Mouse (Mus musculus) spleen, adult 12 weeks (tissue): ENCODE measurements around the gene Prox1.

Source experiments
- DNase-seq: peaks from one replicate; pipeline ENCODE4 v3.0.0; 2022; ENCODE audit warnings: low spot score

Prox1 gene

DNA sequence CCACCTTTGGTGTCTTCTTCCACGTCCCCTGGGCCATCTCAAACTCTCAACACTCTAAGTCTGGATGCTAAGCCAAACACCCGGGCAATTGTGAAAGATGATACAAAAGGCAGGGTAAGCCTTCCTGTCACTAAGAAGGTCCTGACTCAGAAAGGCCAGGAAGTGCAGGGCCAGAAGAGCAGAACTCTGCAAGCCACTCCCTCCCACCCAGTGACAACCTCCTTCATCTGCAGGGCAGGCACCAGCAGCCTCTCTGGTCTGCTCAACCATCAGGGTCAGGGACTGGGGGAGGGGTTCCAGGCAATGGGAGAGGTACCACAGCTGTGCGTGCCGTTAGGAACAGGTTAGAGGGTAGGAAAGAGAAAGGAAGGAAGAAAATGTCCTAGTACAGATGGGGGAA is 27.9 kb downstream of the Prox1 start:
- no peak for DNase-seq

DNA sequence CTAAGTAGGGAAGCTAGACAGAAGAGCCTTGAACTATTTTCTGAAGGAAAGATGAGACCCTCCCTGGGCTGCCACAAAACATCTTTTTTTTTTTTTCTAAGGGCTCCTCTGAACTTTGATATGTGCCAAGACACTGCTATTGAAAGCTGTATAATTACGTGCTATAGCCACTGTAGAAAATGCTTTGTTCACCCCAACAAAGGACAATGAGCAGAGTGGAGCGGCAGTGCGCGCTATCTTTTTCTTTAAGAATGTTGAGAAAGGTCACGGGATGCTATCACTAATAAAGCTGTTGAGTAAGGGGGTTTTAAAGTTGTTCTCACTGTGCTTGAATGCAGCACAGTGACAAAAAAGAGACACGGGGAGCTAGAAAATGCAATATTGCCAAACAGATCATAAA is 30.0 kb downstream of the Prox1 start:
- no peak for DNase-seq

DNA sequence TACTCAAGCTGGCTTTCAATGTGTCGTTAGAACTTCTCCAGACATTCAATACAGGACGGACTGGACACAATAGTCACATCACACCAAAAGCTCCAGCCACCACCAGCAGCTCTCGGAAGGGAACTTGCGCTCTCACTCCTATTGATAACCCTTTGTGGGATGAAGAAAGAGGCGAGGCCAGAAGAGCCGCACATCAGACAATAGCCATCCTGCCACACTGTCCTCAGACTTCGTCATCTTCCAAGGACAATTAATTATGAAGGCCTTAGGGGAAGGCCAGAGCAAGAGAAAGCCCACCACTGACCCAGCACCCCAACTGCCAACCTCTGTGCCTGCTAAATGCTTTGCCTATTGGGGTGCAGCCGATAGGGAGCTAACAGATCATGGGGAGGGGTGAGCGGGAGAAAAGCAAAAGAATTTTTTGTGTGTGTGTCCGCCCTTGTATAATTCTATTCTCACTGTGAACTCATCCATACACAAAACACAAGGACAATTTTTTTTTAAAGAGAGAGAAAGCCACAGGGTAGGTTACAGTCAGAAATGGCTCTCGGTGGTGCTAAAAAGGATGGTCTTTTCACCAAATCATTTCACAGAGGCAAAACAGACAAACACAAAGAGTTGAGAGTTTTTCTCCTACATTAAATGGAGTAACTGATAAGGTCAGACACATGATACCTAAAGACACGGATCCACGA is 30.7 kb downstream of the Prox1 start:
- DNase-seq = no peak

DNA sequence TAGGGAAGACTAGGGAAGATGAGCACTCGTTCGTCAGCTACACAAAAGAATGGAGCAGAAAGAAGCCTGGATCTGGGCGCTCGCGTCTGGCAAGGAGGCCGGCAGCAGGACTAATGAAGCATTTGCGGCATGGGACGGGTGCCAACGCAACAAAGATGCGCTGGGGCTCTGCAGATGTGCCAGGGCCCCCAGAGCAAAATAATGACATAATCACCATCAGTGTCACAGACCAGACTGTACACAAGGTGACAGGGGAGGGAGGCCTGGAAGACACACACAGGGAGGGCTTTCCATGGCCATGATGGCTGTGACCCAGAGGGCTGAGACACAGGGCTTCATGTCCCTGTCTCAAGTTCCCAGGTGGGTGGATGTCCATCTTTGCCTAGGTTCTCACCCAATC is 32.6 kb downstream of the Prox1 start:
- DNase-seq = no peak

DNA sequence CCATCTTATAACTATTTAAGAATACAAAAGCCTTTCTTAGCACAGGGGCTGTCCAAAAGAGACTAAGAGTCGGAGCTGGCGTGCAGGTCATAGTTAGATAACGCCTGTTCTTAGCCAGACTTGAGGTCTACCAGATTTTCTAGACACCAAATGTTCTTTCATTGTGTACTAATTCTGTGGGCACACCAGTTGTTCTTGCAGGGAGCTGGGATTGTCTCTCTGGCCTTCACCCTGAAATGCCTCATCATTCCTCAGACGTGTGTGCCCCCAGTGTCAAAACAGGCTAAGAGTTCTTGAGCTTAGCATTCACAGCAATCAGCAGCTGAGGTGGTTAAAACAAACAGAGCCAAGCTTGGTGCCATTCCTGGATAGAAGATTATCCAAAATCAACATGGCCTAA is 37.6 kb downstream of the Prox1 start:
- DNase-seq = no peak

DNA sequence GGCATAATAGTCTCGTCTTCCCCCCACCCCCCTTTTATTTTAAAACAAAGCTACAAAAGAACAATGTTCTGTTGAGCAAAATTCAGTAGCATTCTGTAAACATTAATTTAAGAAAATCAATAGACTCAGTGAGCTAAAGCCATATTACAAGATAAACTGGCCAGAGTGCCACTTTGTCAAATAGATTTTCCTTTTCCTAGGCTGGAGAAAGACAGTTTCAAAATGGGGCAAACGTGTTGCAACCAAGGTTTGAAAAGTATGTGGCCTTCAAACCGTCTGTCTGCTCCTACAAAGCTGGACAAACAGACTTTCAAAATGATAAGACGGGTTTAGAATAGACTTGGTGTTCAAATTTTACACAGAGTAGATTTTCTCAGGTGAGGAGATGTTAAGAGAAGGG is 39.6 kb downstream of the Prox1 start:
- no peak for DNase-seq

DNA sequence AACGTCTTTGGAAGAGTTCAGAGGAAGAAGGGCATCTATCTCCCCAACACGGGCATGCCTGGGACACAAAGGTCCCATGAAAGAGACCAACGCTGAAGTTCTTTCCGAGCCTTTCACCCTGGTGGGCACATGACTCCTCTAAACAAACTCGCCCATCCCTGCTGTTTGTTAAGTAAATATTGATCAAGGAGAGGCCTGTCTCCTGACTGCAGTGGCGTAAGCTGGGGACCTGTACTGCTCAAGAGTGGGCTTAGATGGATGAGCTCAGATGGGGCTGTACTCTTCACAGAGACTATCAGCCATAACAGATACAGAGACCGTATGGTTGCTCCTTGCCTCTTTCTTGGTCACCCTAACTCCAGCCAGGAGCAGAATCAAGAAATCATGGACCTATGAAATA is 41.0 kb downstream of the Prox1 start:
- no peak for DNase-seq

DNA sequence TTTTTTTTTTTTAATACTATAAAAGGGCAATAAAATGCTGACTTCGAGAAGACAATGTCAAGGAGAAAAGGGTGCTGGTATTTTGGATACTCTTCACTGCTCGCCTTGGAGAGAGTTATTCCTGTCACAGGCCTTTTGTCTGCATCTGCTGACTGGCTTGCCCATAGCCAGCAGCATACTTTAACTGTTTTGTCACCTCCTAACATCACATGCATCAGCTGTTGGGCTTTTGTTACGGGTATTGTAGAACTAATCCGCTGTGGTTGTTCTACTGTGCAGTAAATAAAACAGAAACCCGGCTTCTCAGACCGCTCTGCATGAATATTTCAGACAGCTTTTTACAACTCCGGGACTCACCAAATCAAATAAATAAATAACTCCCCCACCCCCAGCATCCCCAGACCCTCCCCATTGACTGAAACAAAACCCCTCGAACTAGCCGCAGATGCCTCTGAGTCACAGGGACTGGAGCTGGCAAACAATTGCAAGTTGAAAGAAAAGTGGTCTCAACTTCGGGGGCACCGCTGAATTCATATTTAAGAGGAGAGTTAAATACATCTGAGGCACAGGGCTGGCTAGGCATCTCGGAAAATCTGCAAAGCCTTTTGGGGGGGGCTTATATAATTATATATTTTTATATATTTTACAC is 41.7 kb downstream of the Prox1 start:
- DNase-seq = no peak

DNA sequence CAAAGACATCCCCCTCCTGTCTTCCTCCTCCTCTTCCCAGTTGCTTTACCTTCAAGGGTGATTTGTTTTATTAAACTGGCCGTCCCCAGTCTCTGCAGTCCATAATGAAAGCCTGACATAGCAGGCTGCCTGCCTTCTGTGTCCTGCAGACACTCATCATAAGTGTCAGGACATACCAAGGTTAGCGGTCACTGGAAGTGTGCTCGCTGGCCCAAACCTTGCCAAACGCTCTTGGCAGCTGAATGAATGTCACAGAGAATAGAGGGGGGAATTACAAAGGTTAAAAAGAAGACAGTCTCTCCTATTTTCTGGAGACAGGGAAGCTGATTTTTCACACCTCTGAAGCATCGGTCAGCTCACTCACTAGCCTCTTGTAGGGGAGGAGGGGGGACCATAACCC is 42.6 kb downstream of the Prox1 start:
- no peak for DNase-seq

DNA sequence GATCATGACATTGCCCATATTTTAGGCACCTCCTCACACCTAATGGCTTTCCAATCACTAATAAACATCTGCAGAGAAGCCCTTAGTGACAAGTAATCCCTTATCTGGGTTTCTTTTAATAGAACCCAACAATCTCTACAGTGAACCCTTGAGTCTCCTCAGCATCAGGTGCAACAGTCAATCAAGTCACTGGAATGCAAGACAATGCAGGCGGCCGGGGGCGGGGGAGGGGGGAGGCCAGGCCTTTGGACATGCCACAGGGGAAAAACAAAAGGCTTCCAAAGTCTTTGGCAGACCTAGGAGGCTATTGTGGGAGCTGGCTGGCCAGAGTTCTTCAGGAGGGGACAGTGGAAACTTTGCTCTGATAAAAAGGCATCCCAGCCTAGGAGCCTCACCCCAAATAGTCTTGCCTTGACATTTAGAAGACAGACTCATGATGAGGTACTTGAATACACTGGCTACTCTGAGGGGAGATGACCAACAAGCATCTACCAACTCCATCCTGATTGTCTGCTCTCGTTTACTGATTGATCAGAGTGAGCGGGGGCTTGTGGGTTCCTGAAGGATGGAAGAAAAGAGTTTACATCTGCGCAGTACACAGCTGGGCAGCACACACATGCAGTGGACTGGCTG is 43.2 kb downstream of the Prox1 start:
- DNase-seq = no peak

DNA sequence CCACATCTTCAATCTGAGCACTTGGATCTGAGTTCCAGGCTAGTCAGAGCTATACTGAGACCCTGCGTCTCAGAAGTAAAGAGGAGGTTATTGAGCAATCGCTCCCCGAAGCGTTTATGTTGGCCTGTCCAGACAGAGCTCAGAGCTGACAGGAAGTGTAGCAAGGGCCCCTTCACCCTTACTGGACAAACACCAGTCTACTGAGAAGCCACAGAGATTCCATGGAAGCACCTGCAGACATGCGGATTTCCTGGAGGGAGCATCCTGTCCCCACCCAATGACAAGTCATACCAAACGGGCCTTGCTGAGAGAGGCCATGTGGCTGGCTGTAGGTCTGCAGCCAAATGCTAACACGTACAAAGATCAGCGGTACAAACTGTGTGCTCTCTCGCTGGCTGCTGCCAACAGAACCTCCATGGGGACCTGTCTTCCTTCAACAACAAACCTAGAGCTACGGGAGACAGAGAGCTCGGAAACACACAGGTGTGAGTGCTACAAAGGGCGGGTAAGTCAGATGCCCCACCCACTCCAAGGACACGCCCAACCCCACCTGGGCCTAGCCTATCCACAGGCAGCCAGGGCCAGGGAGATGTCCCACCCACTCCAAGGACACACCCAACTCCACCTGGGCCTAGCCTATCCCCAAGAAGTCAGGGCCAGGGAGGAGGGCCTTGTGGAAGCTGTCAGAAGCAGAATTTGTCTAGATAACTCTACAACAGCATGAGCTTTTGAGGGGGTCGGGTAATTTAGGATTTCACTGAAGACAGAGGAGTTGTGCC is 45.4 kb downstream of the Prox1 start:
- no peak for DNase-seq

DNA sequence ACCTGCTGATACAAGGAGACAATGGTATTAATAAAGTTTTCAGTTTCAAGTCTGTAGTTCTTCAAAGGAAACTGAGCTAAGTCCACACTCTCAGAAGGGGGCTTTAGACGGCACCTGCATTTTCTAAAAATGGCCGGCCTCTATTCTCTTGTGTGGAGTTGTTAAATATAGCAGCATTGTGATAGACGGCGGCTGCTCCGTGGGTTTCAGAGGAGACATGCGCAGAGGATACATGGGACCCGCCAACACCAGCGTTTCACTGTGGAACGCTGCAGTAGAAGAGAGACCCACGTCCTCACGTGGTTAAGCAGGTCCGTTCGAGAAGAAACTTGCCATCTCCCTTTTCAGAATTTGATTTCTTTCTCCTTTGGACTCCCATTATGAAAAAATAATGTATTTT is 47.1 kb downstream of the Prox1 start:
- DNase-seq = no peak

DNA sequence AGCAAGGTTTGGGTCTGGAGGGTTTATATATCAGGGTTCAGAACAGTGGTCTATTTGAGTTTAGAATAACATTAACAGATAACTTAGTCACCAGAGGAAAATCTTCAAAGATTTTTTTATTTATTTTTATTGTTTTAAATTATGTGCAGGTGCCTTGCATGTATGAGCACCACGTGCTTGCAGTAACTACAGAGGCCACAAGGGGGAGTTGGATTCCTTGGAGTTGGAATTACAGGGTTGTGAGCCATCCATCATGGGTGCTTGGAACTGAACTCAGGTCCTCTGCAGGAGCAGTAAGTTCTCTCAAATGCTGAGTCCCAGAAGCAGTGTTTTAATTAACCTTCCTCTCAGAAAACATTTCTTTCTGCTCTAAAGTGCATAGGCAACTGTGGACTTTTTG is 54.5 kb downstream of the Prox1 start:
- DNase-seq = no peak

DNA sequence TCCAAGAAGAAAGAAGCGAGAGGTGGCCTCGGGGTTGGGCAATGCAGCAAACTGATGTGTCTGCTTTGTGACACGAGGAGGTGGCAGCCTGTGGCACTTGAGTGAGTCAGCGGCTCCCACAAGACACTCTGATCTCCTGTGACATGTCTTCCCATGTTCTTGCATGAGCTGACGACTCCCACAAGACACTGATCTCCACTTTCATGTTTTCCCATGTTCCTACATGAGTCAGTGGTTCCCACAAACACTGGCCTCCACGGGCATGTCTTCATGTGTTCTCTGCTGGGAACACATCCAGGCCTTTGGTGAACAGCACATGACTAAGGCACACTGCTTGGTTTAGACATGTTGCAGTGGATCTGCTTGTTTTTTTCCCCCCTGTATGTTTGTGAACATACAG is 58.8 kb downstream of the Prox1 start:
- no peak for DNase-seq

DNA sequence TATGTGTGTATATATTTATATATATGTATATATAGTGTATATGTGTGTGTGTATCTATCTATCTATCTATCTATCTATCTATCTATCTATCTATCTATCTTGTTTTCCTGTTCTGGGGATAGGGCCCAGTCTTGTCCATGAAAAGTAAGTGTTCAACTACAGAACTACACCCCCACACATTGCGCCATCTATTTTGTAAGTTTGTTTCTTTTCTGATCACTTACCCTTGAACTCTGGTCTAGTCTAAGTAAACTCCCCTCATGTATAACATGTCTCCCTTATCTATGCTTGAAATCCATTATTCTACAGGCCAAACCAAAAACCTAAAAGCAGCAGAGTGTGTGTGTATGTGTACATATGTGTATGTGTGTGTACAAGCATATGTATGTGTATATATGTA is 62.9 kb downstream of the Prox1 start:
- DNase-seq = no peak

DNA sequence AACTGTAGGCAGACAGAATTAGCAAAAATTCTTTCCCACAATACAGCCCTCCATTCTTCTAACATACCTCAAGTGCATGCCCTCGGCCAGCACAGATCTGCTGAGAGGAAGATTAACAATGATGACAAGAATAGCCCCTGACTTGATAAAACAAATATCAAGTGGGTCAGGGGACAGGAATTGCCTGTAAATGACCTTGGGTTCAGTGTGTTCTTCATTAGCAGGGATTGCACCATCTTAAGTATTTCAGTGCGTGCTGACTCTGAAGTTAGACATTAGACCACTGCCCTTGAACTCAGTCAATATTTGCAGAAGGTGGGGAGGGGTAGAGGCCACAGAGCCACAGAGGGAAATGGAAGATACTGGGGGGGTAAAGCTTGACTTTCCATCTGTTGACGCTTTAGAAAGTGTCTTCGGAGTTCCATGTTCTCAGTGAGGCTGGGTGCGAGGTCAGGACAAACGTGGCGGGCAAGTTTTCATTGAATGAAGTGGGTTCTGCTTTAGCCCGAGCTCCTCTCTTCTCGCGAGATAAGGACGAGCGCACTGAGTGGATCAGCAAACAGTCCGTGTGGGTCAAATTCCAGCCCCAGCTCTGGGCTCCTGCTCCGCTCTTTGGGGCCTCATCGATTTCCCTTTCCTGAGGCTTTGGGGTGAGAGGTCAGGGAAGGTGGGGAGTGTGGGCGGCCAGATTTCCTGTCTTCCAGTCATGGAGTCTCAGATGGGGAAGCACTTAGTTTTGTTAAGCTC is 63.7 kb downstream of the Prox1 start:
- no peak for DNase-seq

DNA sequence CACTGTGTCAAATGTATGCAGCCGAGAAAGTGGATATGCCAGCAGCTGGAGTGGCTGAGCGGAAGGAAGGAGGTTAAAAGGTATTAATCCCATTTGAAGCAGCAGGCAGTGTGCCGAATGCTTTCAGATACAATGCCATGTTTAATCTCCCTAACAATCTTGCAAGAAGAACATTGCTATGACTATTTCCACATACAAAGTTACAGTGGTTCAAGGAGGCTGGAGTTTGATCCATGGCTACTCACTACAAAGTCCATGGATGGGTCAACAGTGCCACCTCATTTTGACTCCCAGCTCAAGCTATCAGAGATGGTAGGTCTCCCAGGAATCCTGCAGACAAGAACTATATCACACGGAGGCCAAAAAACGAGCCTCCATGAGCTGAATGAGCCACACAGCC is 64.5 kb downstream of the Prox1 start:
- no peak for DNase-seq

DNA sequence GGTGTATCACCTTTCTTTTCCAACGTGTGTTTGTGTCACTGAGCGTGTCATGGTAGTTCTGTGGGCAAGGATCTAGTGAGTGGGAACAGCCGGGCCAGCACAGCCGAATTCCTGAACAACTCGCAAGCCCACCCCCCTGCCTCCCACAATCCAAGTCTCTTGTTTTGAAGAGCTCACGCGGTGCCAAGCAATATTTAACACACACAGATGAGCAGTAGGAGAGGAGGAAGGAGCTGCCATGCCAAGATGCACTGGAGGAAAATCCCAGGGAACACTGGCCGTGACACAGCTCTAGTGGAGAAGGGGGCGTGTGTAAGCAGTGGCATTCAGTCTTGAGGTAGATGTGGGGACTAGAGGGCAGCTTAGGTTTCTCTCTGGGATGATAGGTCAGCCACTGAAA is 77.2 kb downstream of the Prox1 start:
- no peak for DNase-seq

DNA sequence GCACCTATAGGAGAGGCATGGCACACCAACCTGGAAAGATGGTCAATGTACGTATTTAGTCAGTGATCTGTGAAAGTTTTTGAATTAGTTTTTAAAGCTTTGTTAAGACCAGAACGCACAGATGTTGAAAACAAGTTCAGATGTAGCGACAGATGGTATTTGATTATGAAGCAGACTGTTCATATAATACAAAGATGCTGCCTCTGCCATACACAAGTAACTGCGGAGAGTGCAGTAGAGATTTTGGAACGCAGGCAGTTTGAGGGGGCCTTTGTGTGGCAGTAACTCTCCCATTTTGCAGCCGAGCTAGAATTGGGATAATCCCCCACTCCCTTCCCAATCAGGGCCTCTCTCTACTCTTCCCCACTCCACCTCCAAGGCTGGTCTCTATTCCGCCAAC is 78.4 kb downstream of the Prox1 start:
- no peak for DNase-seq

DNA sequence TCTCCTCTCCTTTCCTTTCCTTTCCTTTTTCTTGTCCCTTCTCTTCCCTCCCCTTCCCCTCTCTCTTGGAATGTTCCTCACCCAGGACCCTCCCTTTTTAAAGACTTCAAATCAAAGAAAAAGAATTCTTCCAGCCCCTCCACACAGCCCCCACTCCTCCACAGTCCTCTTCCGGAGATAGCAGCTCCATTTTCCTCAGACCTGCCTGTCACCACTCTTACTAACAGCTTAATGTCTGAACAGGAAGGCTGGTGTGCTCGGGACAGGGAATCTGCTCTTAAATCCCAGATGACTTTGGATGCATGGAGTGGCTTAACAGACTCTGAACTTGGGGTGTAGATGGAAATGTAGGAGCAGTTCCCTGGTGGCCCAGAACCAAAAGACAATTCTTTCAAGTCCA is 81.6 kb downstream of the Prox1 start:
- DNase-seq = no peak

DNA sequence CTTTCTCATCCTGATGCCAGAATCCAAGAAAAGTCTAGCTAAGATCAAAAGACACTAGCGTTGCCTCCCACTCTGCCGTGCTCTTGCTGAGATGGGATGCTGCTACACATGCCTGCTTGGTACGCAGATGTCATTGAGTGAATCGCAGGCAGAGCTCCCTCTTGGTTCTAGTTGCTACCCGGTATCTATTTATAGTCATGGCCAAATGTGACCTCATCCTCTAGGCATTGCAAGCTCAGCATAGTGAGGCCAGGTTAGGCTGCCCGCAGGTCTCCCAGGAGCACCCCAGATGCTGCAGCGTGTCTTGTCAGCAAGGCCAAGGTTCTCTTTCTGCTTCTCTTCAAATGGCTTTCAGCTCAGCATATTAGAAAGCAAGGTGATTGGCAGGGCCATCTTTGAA is 84.8 kb downstream of the Prox1 start:
- DNase-seq = no peak

DNA sequence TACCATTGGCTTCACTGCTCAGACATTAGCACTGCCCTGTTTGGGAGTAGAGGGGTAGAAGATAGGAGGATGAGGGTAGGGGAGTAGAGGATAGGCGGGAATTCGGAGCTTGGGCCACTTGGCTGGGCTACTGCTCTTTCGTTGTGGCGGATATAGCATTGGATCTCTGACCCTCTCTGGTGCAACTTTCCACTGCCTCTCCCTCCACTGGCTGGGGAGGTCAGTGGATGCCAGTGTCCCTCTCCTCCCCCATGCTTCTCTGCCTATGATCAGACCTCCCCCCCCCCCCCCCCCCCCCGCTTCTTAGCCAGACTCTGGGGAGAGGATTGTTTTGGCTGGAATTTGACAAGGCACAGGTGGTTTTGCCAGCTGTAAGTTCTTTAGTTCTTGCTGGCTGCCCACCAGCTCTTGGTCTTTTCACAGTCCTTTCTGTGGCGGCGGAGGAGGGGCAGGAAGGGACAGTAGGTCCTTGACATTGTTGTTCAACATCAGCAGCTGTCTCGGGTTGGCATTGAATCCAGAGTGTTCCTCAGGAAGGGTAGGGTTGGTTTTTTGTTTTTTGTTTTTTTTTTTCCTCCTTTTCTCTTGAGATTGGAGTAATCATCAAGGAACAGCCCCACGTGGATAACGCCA is 90.8 kb downstream of the Prox1 start:
- no peak for DNase-seq
